Comparison of ENCODE assay signal across 8 mouse cellular contexts in genomic region chr8:80880196-80881106, GRCm38 (mm10). TPM values are rescaled to one million over a fixed set of nuclear protein-coding genes. Genes with fewer than 3 reads are reported as not detected.
DNase-seq lines count a peak whose midpoint lies in the region; ATAC-seq and TF ChIP-seq lines count a peak whose summit lies in the region.

Gene Gab1 (minus strand): TSS chr8:80880519.

- TF ChIP-seq CTCF in gastrocnemius, adult 2 months (IDR thresholded peaks at IDR 0.05): peak; percentile 67

- H3K4me1 ChIP-seq in hindbrain, embryonic 14.5 days (replicated peaks; ENCODE audit: control insufficient read depth, insufficient read depth, low read length): peaks cover 22% of the 10 kb centered on the region

- no peaks in the 10 kb centered on the region for H3K27me3 ChIP-seq in hindbrain, embryonic 14.5 days (ENCODE audit: control insufficient read depth, insufficient read depth, low read length)

- whole genome bisulfite sequencing in hindbrain, embryonic 14.5 days: 1% methylated on average over 58 of the region's 70 CpGs

- H3K27ac ChIP-seq in gastrocnemius, adult 2 months: peak within 1 kb of the TSS; percentile 97
- peak within 1 kb of the TSS; percentile 90 for H3K27ac ChIP-seq in hindbrain, embryonic 14.5 days

- peak; percentile 79 for ATAC-seq in common myeloid progenitor, adult 5-6 weeks (replicated peaks; ENCODE audit: low read depth, poor library complexity, severe bottlenecking)
- ATAC-seq in hindbrain, embryonic 14.5 days (ENCODE audit: low FRiP score): peak; percentile 96

- peak within 1 kb of the TSS; percentile 72 for H3K9ac ChIP-seq in hindbrain, embryonic 14.5 days

- no peaks in the 10 kb centered on the region for H3K36me3 ChIP-seq in hindbrain, embryonic 14.5 days (replicated peaks; ENCODE audit: control insufficient read depth, insufficient read depth)

- no peaks in the 10 kb centered on the region for H3K9me3 ChIP-seq in hindbrain, embryonic 14.5 days (ENCODE audit: control insufficient read depth, low read length)

- peak within 1 kb of the TSS; percentile 89 for H3K4me2 ChIP-seq in hindbrain, embryonic 14.5 days (replicated peaks)

- intact Hi-C loops in gastrocnemius, adult 2 months (cut with DNase I): loop anchor here (5.0 kb wide), 1 partner anchor 92 kb away; no protein-coding TSS in a partner anchor

- H3K4me3 ChIP-seq in gastrocnemius, adult 2 months: peak within 1 kb of the TSS; percentile 93
- H3K4me3 ChIP-seq in hindbrain, embryonic 14.5 days (replicated peaks; ENCODE audit: low read length): peak within 1 kb of the TSS; percentile 82

- DNase-seq in adrenal gland, adult 2 months: peak; percentile 94
- peak; percentile 94 for DNase-seq in gastrocnemius, adult 2 months
- peak; percentile 86 for DNase-seq in hindbrain, embryonic 14.5 days (ENCODE audit: low spot score)
- peak; percentile 59 to 74 for DNase-seq in left cerebral cortex, adult 18-20 months (ENCODE audit: low spot score in 2 of 2)
- DNase-seq in lung, postnatal 25 days (ENCODE audit: low spot score): peak; percentile 92
- peak; percentile 83 for DNase-seq in right cerebral cortex, adult 18-20 months
- DNase-seq in urinary bladder, postnatal 14 days (ENCODE audit: low spot score): peak; percentile 91

RNA-seq across cellular contexts. Expression of gene Gab1, which starts in this region (rescaled TPM):
- total RNA-seq in adrenal gland, adult 2 months (2021): 10 to 100 TPM; 15.1 to 16.2 TPM
- polyA plus RNA-seq in adrenal gland, adult 2 months (2012; rRNA removed): 11.9 and 13.1 TPM in 2 replicates
- total RNA-seq in common myeloid progenitor, adult 5-6 weeks (2017): 4.0 and 10.8 TPM in 2 replicates
- 10 to 100 TPM; 11.7 to 14.3 TPM for total RNA-seq in gastrocnemius, adult 2 months (2021)
- polyA plus RNA-seq in hindbrain, embryonic 14.5 days (2014; fragmentation: Nextera tagmentation; extraction: Ambion mirVana): 16.3 and 16.6 TPM in 2 replicates
- total RNA-seq in left cerebral cortex, adult 18-20 months (2021): 10 to 100 TPM; 12.8 to 16.1 TPM

Comparison
In these comparisons a context has a peak if more than half of its experiments do, and no peak if none do; other contexts are left out.
1. Peak in every context shown above with its lines: DNase-seq, ATAC-seq, H3K4me3 ChIP-seq and H3K27ac ChIP-seq.